Mouse (Mus musculus) forebrain, postnatal 0 days (tissue): ENCODE measurements around the gene Cd2bp2. TPM values are rescaled to one million over a fixed set of nuclear protein-coding genes. Genes with fewer than 3 reads are reported as not detected.
"Not testable (repeated sequence)": the region's sequence is repeated elsewhere in the genome, so short reads cannot be mapped to it uniquely, and the experiment has no call there.

Experiments
- ATAC-seq: fragments of 200-750 bp; cut with Nextera tagmentation; 2 replicates; pipeline ENCODE4 v1.8.0; 2017; ENCODE audit warnings: mild to moderate bottlenecking, moderate library complexity
- DNase-seq: peaks from one replicate; pipeline ENCODE4 v3.0.0-alpha.2; 2015
- H3K27ac ChIP-seq: fragments of 300-500 bp; sonication (generic); 2 replicates; pipeline ENCODE4 v1.5.1; 2014; ENCODE audit warnings: low read depth, mild to moderate bottlenecking, antibody characterized with exemption, low read length, moderate library complexity, mixed read lengths
- H3K27me3 ChIP-seq: fragments of 300-500 bp; sonication (generic); 2 replicates; pipeline ENCODE4 v1.6.1; 2014; ENCODE audit warnings: mild to moderate bottlenecking, low read length, mixed read lengths; ENCODE audit not compliant: insufficient read depth
- H3K36me3 ChIP-seq: fragments of 300-500 bp; sonication (generic); 2 replicates; pipeline ENCODE4 v1.6.1; 2014; ENCODE audit warnings: mild to moderate bottlenecking, moderate library complexity; ENCODE audit not compliant: insufficient read depth
- H3K4me1 ChIP-seq: fragments of 300-500 bp; sonication (generic); 2 replicates; pipeline ENCODE4 v1.6.1; 2014; ENCODE audit warnings: antibody characterized with exemption; ENCODE audit not compliant: insufficient read depth
- H3K4me2 ChIP-seq: fragments of 300-500 bp; sonication (generic); 2 replicates; pipeline ENCODE4 v1.6.1; 2014; ENCODE audit warnings: low read depth, mild to moderate bottlenecking, moderate library complexity
- H3K4me3 ChIP-seq: fragments of 300-500 bp; sonication (generic); 2 replicates; pipeline ENCODE4 v1.5.1; 2014; ENCODE audit warnings: low read depth, low read length, mixed read lengths
- H3K9ac ChIP-seq: fragments of 300-500 bp; sonication (generic); 2 replicates; pipeline ENCODE4 v1.6.1; 2014; ENCODE audit warnings: mild to moderate bottlenecking
- H3K9me3 ChIP-seq: fragments of 300-500 bp; sonication (generic); 2 replicates; pipeline ENCODE4 v1.6.1; 2016; ENCODE audit warnings: low read length
- CTCF ChIP-seq: sonication (generic); IDR thresholded peaks from 2 replicates; pipeline ENCODE4 v1.5.1; 2016; ENCODE audit warnings: antibody characterized with exemption, control low read depth, low read depth
- WGBS: fragments of 180-500 bp; shearing (Covaris S2); extraction: QIAGEN DNeasy Blood & Tissue Kit; methylation state at CpG from one replicate; pipeline ENCODE4 v1.1.7; 2014; 5-methylcytosine and 5-hydroxymethylcytosine counted together
- polyA plus RNA-seq: library from polyadenylated mRNA; unstranded; fragments of >200 nt; fragmentation: Nextera tagmentation; extraction: Ambion mirVana; gene quantifications from 2 replicates; pipeline ENCODE4 v1.2.1, GENCODE M21; 2015
- total RNA-seq: library from RNA; depleted of rRNA; stranded (reverse); fragments of >200 nt; gene quantifications from 2 replicates; pipeline ENCODE4 v1.2.3, GENCODE M21; 2014

The Cd2bp2 gene
- total and polyA plus RNA-seq, 2 experiments from 2014 or later, result 67.5 to 131 TPM

DNA sequence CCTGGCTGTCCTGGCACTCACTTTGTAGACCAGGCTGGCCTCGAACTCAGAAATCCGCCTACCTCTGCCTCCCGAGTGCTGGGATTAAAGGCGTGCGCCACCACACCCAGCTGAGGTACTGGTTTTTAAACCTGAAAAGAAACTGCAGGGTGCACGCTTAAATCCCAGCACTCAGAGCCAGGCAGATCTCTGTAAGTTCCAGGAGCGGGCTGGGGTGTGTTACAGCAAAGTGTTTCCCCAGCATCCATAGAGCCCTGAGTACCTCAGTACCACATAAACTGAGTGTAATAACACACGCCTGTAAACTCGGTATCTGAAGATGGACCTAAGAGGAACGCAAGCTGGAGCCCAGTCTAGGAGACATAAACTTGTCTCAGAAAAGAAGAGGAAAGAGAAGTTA is 8.5 kb downstream of the Cd2bp2 start:
- Histone ChIP-seq H3K4me1 (no peaks in the 10 kb centered on the region), H3K36me3 (peaks cover 13% of the 10 kb centered on the region), H3K27me3 (no peaks in the 10 kb centered on the region), H3K27ac (no peak overlapping the region), H3K9me3 (no peaks in the 10 kb centered on the region), H3K4me3 (no peak overlapping the region), H3K9ac (no peak overlapping the region), H3K4me2 (no peak overlapping the region)
- ATAC-seq (no peak), DNase-seq (no peak)
- no peak for TF ChIP-seq CTCF
- WGBS, result 73% methylated on average over 9 of the region's 10 CpGs

- peak; percentile 61 for TF ChIP-seq CTCF
- 81% methylated on average over 3 of the region's 3 CpGs for WGBS
These were observed 10.2 kb downstream of the Cd2bp2 start for GRCm38 (mm10) chr7:127185601-127186000.

GRCm38 (mm10) chr7:127184720-127185119 is 11.1 kb downstream of the Cd2bp2 start:
- no peak for DNase-seq
- Histone ChIP-seq H3K27ac (no peak overlapping the region), H3K9ac (no peak overlapping the region), H3K4me2 (no peak overlapping the region), H3K27me3 (no peaks in the 10 kb centered on the region), H3K4me1 (no peaks in the 10 kb centered on the region), H3K4me3 (no peak overlapping the region), H3K36me3 (no peaks in the 10 kb centered on the region), H3K9me3 (no peaks in the 10 kb centered on the region)
- TF ChIP-seq CTCF, result no peak
- 75% methylated on average over 1 of the region's 1 CpGs for WGBS
- ATAC-seq, result no peak

More at GRCm38 (mm10) chr7:127185601-127186000, 10.2 kb downstream of the Cd2bp2 start:
- no peak overlapping the region for H3K27ac ChIP-seq
- no peak overlapping the region for H3K4me2 ChIP-seq
- H3K27me3 ChIP-seq, result no peaks in the 10 kb centered on the region
- ATAC-seq, result peak; percentile 42; the same call in 1 of the 2 replicates
- H3K9me3 ChIP-seq, result no peaks in the 10 kb centered on the region
- no peaks in the 10 kb centered on the region for H3K36me3 ChIP-seq
- DNase-seq, result no peak
- H3K4me1 ChIP-seq, result no peaks in the 10 kb centered on the region
- no peak overlapping the region for H3K9ac ChIP-seq
- H3K4me3 ChIP-seq, result no peak overlapping the region

DNA sequence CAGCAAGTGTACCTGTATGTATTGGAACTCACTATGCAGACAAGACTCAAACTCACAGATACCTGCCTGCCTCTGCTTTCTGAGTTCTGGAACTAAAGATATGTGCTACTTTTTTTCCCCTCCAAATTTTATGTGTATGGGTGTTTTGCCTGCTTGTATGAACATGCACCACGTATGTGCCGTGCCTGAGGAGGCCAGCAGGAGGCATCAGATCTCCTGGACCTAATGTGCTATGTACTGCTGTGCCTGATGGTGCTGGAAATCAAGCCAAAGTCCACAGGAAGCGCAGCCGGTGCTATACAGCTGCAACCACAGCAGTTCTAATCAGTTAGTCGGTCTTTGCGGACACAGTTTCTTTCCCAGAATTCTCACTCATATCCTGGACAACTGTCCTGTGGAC is 12.0 kb downstream of the Cd2bp2 start:
- Histone ChIP-seq H3K4me2 (no peak overlapping the region), H3K27me3 (no peaks in the 10 kb centered on the region), H3K36me3 (no peaks in the 10 kb centered on the region), H3K9ac (no peak overlapping the region), H3K27ac (no peak overlapping the region), H3K4me3 (no peak overlapping the region), H3K9me3 (no peaks in the 10 kb centered on the region), H3K4me1 (no peaks in the 10 kb centered on the region)
- TF ChIP-seq CTCF, result peak; percentile 30
- DNase-seq, result no peak
- no peak for ATAC-seq
- WGBS, result 74% methylated on average over 6 of the region's 6 CpGs

GRCm38 (mm10) chr7:127183345-127183744 is 12.5 kb downstream of the Cd2bp2 start:
- ATAC-seq (no peak), DNase-seq (no peak)
- H3K9ac ChIP-seq, result no peak overlapping the region
- H3K27ac ChIP-seq, result no peak overlapping the region
- H3K36me3 ChIP-seq, result no peaks in the 10 kb centered on the region
- H3K4me2 ChIP-seq, result no peak overlapping the region
- H3K27me3 ChIP-seq, result no peaks in the 10 kb centered on the region
- 82% methylated on average over 8 of the region's 8 CpGs for WGBS
- no peak overlapping the region for H3K4me3 ChIP-seq
- H3K4me1 ChIP-seq, result no peaks in the 10 kb centered on the region
- no peaks in the 10 kb centered on the region for H3K9me3 ChIP-seq
- TF ChIP-seq CTCF, result no peak

- not testable (repeated sequence) for H3K4me2 ChIP-seq, ATAC-seq
- 39% methylated on average over 3 of the region's 3 CpGs for WGBS
These were observed 14.1 kb downstream of the Cd2bp2 start for GRCm38 (mm10) chr7:127181724-127182123.

GRCm38 (mm10) chr7:127180783-127181182 is 15.1 kb downstream of the Cd2bp2 start:
- Histone ChIP-seq H3K9me3 (no peaks in the 10 kb centered on the region), H3K27ac (no peak overlapping the region), H3K27me3 (no peaks in the 10 kb centered on the region), H3K4me1 (no peaks in the 10 kb centered on the region), H3K9ac (no peak overlapping the region), H3K4me2 (no peak overlapping the region), H3K4me3 (no peak overlapping the region), H3K36me3 (no peaks in the 10 kb centered on the region)
- no peak for ATAC-seq
- DNase-seq, result no peak
- 66% methylated on average over 2 of the region's 2 CpGs for WGBS
- TF ChIP-seq CTCF, result no peak

More at GRCm38 (mm10) chr7:127181724-127182123, 14.1 kb downstream of the Cd2bp2 start:
- not testable (repeated sequence) for H3K27me3 ChIP-seq, H3K36me3 ChIP-seq, H3K4me3 ChIP-seq, H3K4me1 ChIP-seq, H3K9me3 ChIP-seq, H3K27ac ChIP-seq, DNase-seq, H3K9ac ChIP-seq

GRCm38 (mm10) chr7:127176937-127177336 is 18.9 kb downstream of the Cd2bp2 start:
- no peak overlapping the region for H3K4me3 ChIP-seq
- DNase-seq (no peak), ATAC-seq (no peak)
- TF ChIP-seq CTCF, result no peak
- no peaks in the 10 kb centered on the region for H3K36me3 ChIP-seq
- H3K4me2 ChIP-seq, result no peak overlapping the region
- H3K9ac ChIP-seq, result no peak overlapping the region
- H3K4me1 ChIP-seq, result no peaks in the 10 kb centered on the region
- WGBS, result 83% methylated on average over 4 of the region's 4 CpGs
- no peaks in the 10 kb centered on the region for H3K9me3 ChIP-seq
- H3K27me3 ChIP-seq, result no peaks in the 10 kb centered on the region
- H3K27ac ChIP-seq, result no peak overlapping the region
